Mouse (Mus musculus) E14TG2a.4 (cell line): ENCODE measurements around the gene Bsn.

Experiments used
- CTCF ChIP-seq: conservative IDR thresholded peaks from 2 replicates; pipeline ENCODE4 v1.5.1; 2014; ENCODE audit warnings: low read length
- POU5F1 ChIP-seq: IDR thresholded peaks from 2 replicates; pipeline ENCODE4 v1.6.1; 2014; ENCODE audit warnings: low read length, borderline replicate concordance

DNA sequence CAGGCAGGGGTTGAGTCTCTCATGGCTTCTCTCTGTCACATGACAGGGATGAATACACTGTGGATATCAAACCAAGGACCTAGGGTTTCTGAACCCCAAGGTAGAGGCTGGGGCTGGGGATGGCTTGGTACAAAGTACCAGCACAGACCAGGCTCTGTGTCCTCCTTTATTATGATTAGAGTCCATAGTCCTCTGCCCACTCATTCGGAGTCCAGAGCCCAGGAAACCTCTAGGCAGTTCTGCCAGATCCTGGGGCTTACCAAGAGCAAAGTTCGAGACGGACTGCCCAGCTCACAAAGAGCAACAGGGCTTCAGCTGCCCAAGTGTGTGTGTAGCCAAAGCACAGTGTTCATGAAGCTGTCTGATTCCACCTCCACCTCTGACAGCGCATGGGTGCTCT is 104.9 kb downstream of the Bsn start:
- TF ChIP-seq CTCF (no peak), POU5F1 (no peak)
